Mouse (Mus musculus) midbrain, embryonic 14.5 days (tissue): Measurements from ENCODE around the gene Psapl1. TPM values are rescaled to one million over a fixed set of nuclear protein-coding genes. Genes with fewer than 3 reads are reported as not detected.
A peak's percentile ranks its signal among the peaks of the same experiment; 100 is the strongest.

Experiments used
- ATAC-seq: fragments of 200-750 bp; cut with Nextera tagmentation; 2 replicates; pipeline ENCODE4 v1.8.0; 2017; ENCODE audit warnings: moderate number of reproducible peaks, moderate library complexity; ENCODE audit not compliant: low FRiP score, low TSS enrichment
- DNase-seq: peaks from one replicate; pipeline ENCODE4 v3.0.0-alpha.2; 2015
- H3K27ac ChIP-seq: fragments of 300-500 bp; sonication (generic); replicated peaks from 2 replicates; pipeline ENCODE4 v1.5.1; 2014; ENCODE audit warnings: mild to moderate bottlenecking, low read depth, low read length, moderate library complexity
- H3K27me3 ChIP-seq: fragments of 300-500 bp; sonication (generic); 2 replicates; pipeline ENCODE4 v1.6.1; 2014; ENCODE audit warnings: low read length, control low read depth, mixed read lengths; ENCODE audit not compliant: control insufficient read depth, insufficient read depth
- H3K36me3 ChIP-seq: fragments of 300-500 bp; sonication (generic); 2 replicates; pipeline ENCODE4 v1.6.1; 2014; ENCODE audit warnings: low read length, control low read depth; ENCODE audit not compliant: control insufficient read depth, insufficient read depth
- H3K4me1 ChIP-seq: fragments of 300-500 bp; sonication (generic); 2 replicates; pipeline ENCODE4 v1.6.1; 2014; ENCODE audit warnings: mild to moderate bottlenecking, antibody characterized with exemption, low read length, control low read depth; ENCODE audit not compliant: control insufficient read depth, insufficient read depth
- H3K4me2 ChIP-seq: fragments of 300-500 bp; sonication (generic); 2 replicates; pipeline ENCODE4 v1.6.1; 2014; ENCODE audit warnings: mild to moderate bottlenecking, low read length, moderate library complexity
- H3K4me3 ChIP-seq: fragments of 300-500 bp; sonication (generic); replicated peaks from 2 replicates; pipeline ENCODE4 v1.5.1; 2014; ENCODE audit warnings: low read depth, low read length
- H3K9ac ChIP-seq: fragments of 300-500 bp; sonication (generic); replicated peaks from 2 replicates; pipeline ENCODE4 v1.6.1; 2014; ENCODE audit warnings: mild to moderate bottlenecking, low read length, moderate library complexity
- H3K9me3 ChIP-seq: fragments of 300-500 bp; sonication (generic); 2 replicates; pipeline ENCODE4 v1.6.1; 2016; ENCODE audit warnings: low read length, control low read depth, mixed read lengths; ENCODE audit not compliant: control insufficient read depth
- WGBS: fragments of 180-500 bp; shearing (Covaris S2); extraction: QIAGEN DNeasy Blood & Tissue Kit; methylation state at CpG from one replicate; pipeline ENCODE4 v1.1.7; 2014; 5-methylcytosine and 5-hydroxymethylcytosine counted together
- polyA plus RNA-seq: library from polyadenylated mRNA; unstranded; fragments of >200 nt; fragmentation: Nextera tagmentation; extraction: Ambion mirVana; gene quantifications from 2 replicates; pipeline ENCODE4 v1.2.1, GENCODE M21; 2014

The Psapl1 gene
- polyA plus RNA-seq, 1 experiment from 2014 or later, result not detected

DNA sequence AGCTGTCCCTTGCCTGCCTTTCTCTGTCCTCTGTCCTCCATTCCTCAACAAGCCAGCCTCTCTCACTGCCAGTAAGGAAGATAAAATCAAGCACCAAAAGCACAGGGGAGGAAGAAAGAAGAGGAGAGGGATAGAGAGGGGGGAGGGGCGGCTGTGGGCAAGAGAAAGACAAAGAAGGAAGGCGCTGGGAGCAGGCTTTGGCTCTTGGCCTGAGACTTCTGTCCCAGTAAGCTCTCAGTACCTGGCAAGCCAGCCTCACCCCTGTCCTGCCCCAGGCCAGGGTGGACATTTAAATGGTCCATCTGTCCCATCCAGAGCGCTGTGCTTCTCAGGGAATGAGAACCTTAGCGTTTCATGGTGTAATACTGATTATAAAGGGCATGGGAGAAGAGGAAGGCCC, 9.2 kb upstream of the Psapl1 start:
- peak; percentile 37 for DNase-seq
- H3K9me3 ChIP-seq, result no peaks in the 10 kb centered on the region
- H3K4me3 ChIP-seq, result no peak overlapping the region
- H3K27ac ChIP-seq, result no peak overlapping the region; the same call in 1 of the 2 replicates
- no peak overlapping the region for H3K9ac ChIP-seq
- ATAC-seq, result no peak
- no peaks in the 10 kb centered on the region for H3K27me3 ChIP-seq
- no peak overlapping the region for H3K4me2 ChIP-seq
- H3K4me1 ChIP-seq, result peaks cover 21% of the 10 kb centered on the region
- 38% methylated on average over 4 of the region's 4 CpGs for WGBS
- H3K36me3 ChIP-seq, result no peaks in the 10 kb centered on the region

GRCm38 (mm10) chr5:36195436-36195835, 8.4 kb upstream of the Psapl1 start:
- Histone ChIP-seq H3K27me3 (no peaks in the 10 kb centered on the region), H3K9ac (no peak overlapping the region), H3K4me1 (peaks cover 16% of the 10 kb centered on the region), H3K4me2 (no peak overlapping the region), H3K4me3 (no peak overlapping the region), H3K9me3 (no peaks in the 10 kb centered on the region), H3K36me3 (no peaks in the 10 kb centered on the region), H3K27ac (no peak overlapping the region)
- ATAC-seq (no peak), DNase-seq (no peak)
- WGBS, result 95% methylated on average over 4 of the region's 4 CpGs

GRCm38 (mm10) chr5:36199519-36199918, 4.3 kb upstream of the Psapl1 start:
- no peaks in the 10 kb centered on the region for H3K36me3 ChIP-seq
- H3K4me3 ChIP-seq, result no peak overlapping the region
- H3K27ac ChIP-seq, result no peak overlapping the region
- H3K9me3 ChIP-seq, result no peaks in the 10 kb centered on the region
- DNase-seq (no peak), ATAC-seq (no peak)
- peaks cover 9% of the 10 kb centered on the region for H3K4me1 ChIP-seq
- no peak overlapping the region for H3K4me2 ChIP-seq
- H3K27me3 ChIP-seq, result no peaks in the 10 kb centered on the region
- no peak overlapping the region for H3K9ac ChIP-seq
- 93% methylated on average over 1 of the region's 1 CpGs for WGBS

DNA sequence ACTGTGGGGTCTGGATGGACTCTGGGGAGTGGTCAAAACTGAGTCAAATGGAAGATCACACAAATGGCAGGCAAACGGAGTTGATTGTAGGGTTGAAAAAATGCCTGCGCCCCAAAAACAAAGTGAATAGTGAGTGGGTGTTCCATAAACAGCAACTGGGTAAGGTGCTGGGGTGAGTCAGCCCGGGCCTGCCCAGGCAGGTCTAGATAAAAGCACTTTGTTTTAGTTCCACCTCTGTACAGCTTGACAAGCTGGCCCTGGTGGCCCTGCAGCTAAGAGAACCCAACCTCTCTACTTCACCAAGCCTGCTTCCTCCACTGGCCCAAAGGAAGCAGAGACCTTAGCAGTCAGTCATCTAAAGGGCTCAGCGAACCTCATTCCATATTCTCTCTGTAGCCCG, 1.0 kb upstream of the Psapl1 start:
- 81% methylated on average over 5 of the region's 5 CpGs for WGBS
- no peaks in the 10 kb centered on the region for H3K36me3 ChIP-seq
- H3K4me3 ChIP-seq, result no peak overlapping the region
- H3K27me3 ChIP-seq, result no peaks in the 10 kb centered on the region
- H3K9ac ChIP-seq, result no peak overlapping the region
- no peaks in the 10 kb centered on the region for H3K9me3 ChIP-seq
- H3K4me1 ChIP-seq, result 0 out of 2 replicates have a peak, but pooled peaks cover 3% of the 10 kb centered on the region
- H3K27ac ChIP-seq, result no peak overlapping the region
- H3K4me2 ChIP-seq, result no peak overlapping the region
- no peak for ATAC-seq
- no peak for DNase-seq

GRCm38 (mm10) chr5:36203421-36203820, 400 bp upstream of the Psapl1 start:
- H3K4me1 ChIP-seq, result 0 out of 2 replicates have a peak, but pooled peaks cover 3% of the 10 kb centered on the region
- H3K4me3 ChIP-seq, result no peak overlapping the region
- H3K27ac ChIP-seq, result no peak overlapping the region
- H3K27me3 ChIP-seq, result no peaks in the 10 kb centered on the region
- ATAC-seq (no peak), DNase-seq (no peak)
- no peak overlapping the region for H3K4me2 ChIP-seq
- 89% methylated on average over 5 of the region's 5 CpGs for WGBS
- no peaks in the 10 kb centered on the region for H3K9me3 ChIP-seq
- H3K9ac ChIP-seq, result no peak overlapping the region
- no peaks in the 10 kb centered on the region for H3K36me3 ChIP-seq

GRCm38 (mm10) chr5:36205397-36205796, 1.6 kb downstream of the Psapl1 start:
- H3K9ac ChIP-seq, result no peak overlapping the region
- ATAC-seq, result no peak
- H3K27ac ChIP-seq, result no peak overlapping the region
- H3K4me2 ChIP-seq, result no peak overlapping the region
- H3K4me1 ChIP-seq, result 0 out of 2 replicates have a peak, but pooled peaks cover 3% of the 10 kb centered on the region
- H3K9me3 ChIP-seq, result no peaks in the 10 kb centered on the region
- H3K27me3 ChIP-seq, result no peaks in the 10 kb centered on the region
- no peak for DNase-seq
- 85% methylated on average over 11 of the region's 11 CpGs for WGBS
- H3K4me3 ChIP-seq, result no peak overlapping the region
- H3K36me3 ChIP-seq, result no peaks in the 10 kb centered on the region

DNA sequence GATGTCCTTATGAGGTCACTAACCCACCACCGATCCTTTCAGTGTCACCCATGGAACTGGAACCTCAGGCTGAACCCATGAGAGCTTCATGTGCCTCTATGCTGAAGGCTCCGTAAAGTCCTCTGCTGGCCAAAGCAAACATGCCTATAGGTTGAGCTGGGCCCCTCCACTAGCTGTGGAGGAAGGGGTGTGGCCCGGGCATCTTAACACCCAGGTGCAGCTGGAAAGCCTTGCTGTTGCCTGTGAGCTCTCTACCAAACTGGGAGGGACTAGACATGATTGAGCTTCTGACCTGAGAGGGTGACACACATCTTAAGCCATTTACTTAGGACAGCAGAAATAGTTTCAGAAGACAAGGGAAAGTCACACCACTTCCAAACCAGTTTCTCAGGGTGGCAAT, 5.0 kb downstream of the Psapl1 start:
- WGBS, result 96% methylated on average over 3 of the region's 3 CpGs
- Histone ChIP-seq H3K4me1 (no peaks in the 10 kb centered on the region), H3K9ac (no peak overlapping the region), H3K4me2 (no peak overlapping the region), H3K27me3 (no peaks in the 10 kb centered on the region), H3K4me3 (no peak overlapping the region), H3K27ac (no peak overlapping the region), H3K9me3 (no peaks in the 10 kb centered on the region), H3K36me3 (no peaks in the 10 kb centered on the region)
- ATAC-seq (no peak), DNase-seq (no peak)

DNA sequence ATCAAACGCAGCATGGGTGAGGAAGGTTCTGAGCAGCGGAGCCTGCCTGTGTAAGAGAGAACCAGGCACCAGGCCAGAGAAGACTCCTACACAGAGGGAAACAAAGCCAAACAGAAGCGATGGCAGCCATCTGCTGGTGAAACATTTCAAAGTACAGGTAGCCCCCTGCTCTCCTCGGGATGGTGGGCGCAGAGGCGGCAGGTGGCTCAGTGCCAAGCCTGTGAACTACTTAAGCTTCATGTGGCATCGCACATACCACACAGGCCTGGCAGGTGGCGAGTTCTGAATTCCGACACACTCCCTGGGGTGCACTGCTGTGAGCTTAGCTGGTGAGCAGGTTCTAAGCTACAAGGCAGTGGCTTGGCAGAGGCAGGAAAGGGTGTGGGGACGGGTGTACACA, 9.5 kb downstream of the Psapl1 start:
- ATAC-seq, result no peak
- H3K4me3 ChIP-seq, result no peak overlapping the region
- peaks cover 7% of the 10 kb centered on the region for H3K9me3 ChIP-seq
- no peaks in the 10 kb centered on the region for H3K4me1 ChIP-seq
- H3K27ac ChIP-seq, result no peak overlapping the region
- no peaks in the 10 kb centered on the region for H3K27me3 ChIP-seq
- no peak overlapping the region for H3K4me2 ChIP-seq
- H3K36me3 ChIP-seq, result no peaks in the 10 kb centered on the region
- peak; percentile 53 for DNase-seq
- WGBS, result 88% methylated on average over 10 of the region's 10 CpGs
- H3K9ac ChIP-seq, result no peak overlapping the region

GRCm38 (mm10) chr5:36220105-36220504, 16.3 kb downstream of the Psapl1 start:
- Histone ChIP-seq H3K36me3 (no peaks in the 10 kb centered on the region), H3K27ac (0 out of 2 replicates have a peak overlapping the region, but pooled peaks have one; percentile 32), H3K9ac (no peak overlapping the region), H3K27me3 (no peaks in the 10 kb centered on the region), H3K4me3 (no peak overlapping the region), H3K9me3 (no peaks in the 10 kb centered on the region; the same call in 1 of the 2 replicates), H3K4me1 (peaks cover 6% of the 10 kb centered on the region; the same call in 1 of the 2 replicates), H3K4me2 (no peak overlapping the region)
- no peak for ATAC-seq
- 75% methylated on average over 4 of the region's 4 CpGs for WGBS
- DNase-seq, result no peak
